ENCODE assay signal across 10 mouse cellular contexts in the genomic region with DNA sequence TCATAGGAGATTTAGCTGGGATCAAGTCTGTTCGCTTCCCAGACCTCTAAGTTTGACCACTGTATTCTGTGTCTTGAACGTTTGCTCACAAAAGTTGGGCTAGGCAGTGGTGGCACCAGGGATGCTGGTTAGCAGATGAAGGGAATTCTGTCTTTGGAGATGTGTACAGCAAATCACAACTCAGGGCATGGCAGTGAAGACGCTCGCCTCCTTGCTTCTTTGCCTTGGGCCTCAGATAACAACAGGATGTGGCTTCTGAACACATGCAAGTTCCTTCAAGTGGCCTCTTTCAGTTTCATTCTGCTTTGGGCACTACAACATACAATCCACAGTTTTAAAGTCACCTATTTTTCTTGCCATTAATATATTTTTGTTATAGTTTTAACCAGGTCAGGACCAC. TPM values are rescaled to one million over a fixed set of nuclear protein-coding genes. Genes with fewer than 3 reads are reported as not detected.
DNase-seq lines count a peak whose midpoint lies in the region; ATAC-seq and TF ChIP-seq lines count a peak whose summit lies in the region.
"Had no signal": no experiment of that assay in that cellular context is flagged by ENCODE, and none has a peak within 500 bp of the region (broad histone marks: within the 10 kb centered on the region; RNA-seq: fewer than 3 reads in every experiment).

No protein-coding gene starts in this region.

- TF ChIP-seq POLR2A in lung, adult 2 months (IDR thresholded peaks at IDR 0.05; ENCODE audit: borderline replicate concordance, extremely low read depth, low read depth, low read length), result no peak

- no peaks in the 10 kb centered on the region for H3K9me3 ChIP-seq in heart, embryonic 10.5 days
- no peaks in the 10 kb centered on the region for H3K9me3 ChIP-seq in megakaryocyte, embryonic 14.5 days
- H3K9me3 ChIP-seq in midbrain, postnatal 0 days (ENCODE audit: low read length), result no peaks in the 10 kb centered on the region
- H3K9me3 ChIP-seq in midbrain, embryonic 10.5 days (replicated peaks), result no peaks in the 10 kb centered on the region
- H3K9me3 ChIP-seq in embryonic facial prominence, embryonic 10.5 days, result no peaks in the 10 kb centered on the region
- H3K9me3 ChIP-seq: midbrain, embryonic 13.5 days had no signal

- 43% methylated on average over 4 of the region's 4 CpGs for WGBS in lung, adult 2 months
- 61% methylated on average over 4 of the region's 4 CpGs for WGBS in heart, embryonic 10.5 days
- 90% methylated on average over 4 of the region's 4 CpGs for WGBS in midbrain, postnatal 0 days
- 78% methylated on average over 4 of the region's 4 CpGs for WGBS in midbrain, embryonic 10.5 days
- 75% methylated on average over 4 of the region's 4 CpGs for WGBS in embryonic facial prominence, embryonic 10.5 days

- H3K27ac ChIP-seq in heart, embryonic 10.5 days, result 0 out of 2 replicates have a peak overlapping the region, but pooled peaks have one; percentile 10
- H3K27ac ChIP-seq in midbrain, postnatal 0 days (ENCODE audit: low read depth, low read length), result no peak overlapping the region
- no peak overlapping the region for H3K27ac ChIP-seq in midbrain, embryonic 10.5 days (replicated peaks)
- no peak overlapping the region for H3K27ac ChIP-seq in embryonic facial prominence, embryonic 10.5 days (replicated peaks)
- H3K27ac ChIP-seq: midbrain, embryonic 13.5 days had no signal

- TF ChIP-seq CTCF in lung, adult 2 months (IDR thresholded peaks at IDR 0.05; ENCODE audit: insufficient read depth, low read length), result no peak
- no peak for TF ChIP-seq CTCF in midbrain, postnatal 0 days (IDR thresholded peaks at IDR 0.05)

- DNase-seq in lung, adult 18-20 months, result peak; percentile 18 to 29
- no peak for DNase-seq in lung, adult 2 months
- no peak for DNase-seq in heart, embryonic 10.5 days (ENCODE audit: low spot score)
- DNase-seq in thymus, postnatal 36 days, result peak; percentile 43 to 62
- no peak for DNase-seq in midbrain, postnatal 0 days (ENCODE audit: low spot score)
- DNase-seq in midbrain, embryonic 10.5 days (ENCODE audit: low spot score), result no peak
- DNase-seq in embryonic facial prominence, embryonic 10.5 days (ENCODE audit: low spot score), result no peak
- DNase-seq: cerebellum, adult 9-10 months had no signal

- H3K27me3 ChIP-seq in heart, embryonic 10.5 days (ENCODE audit: insufficient read depth, poor library complexity, severe bottlenecking), result no peaks in the 10 kb centered on the region
- H3K27me3 ChIP-seq in megakaryocyte, embryonic 14.5 days (replicated peaks), result no peaks in the 10 kb centered on the region
- H3K27me3 ChIP-seq in midbrain, postnatal 0 days (ENCODE audit: insufficient read depth, low read length), result no peaks in the 10 kb centered on the region
- H3K27me3 ChIP-seq in midbrain, embryonic 10.5 days (ENCODE audit: low read depth, poor library complexity, severe bottlenecking), result no peaks in the 10 kb centered on the region
- no peaks in the 10 kb centered on the region for H3K27me3 ChIP-seq in embryonic facial prominence, embryonic 10.5 days (replicated peaks; ENCODE audit: low read depth, poor library complexity, severe bottlenecking)
- H3K27me3 ChIP-seq: midbrain, embryonic 13.5 days had no signal

- peaks cover 26% of the 10 kb centered on the region for H3K4me1 ChIP-seq in lung, adult 2 months (ENCODE audit: control insufficient read depth, insufficient read depth, low read length)
- peaks cover 39% of the 10 kb centered on the region for H3K4me1 ChIP-seq in heart, embryonic 10.5 days
- peaks cover 56% of the 10 kb centered on the region for H3K4me1 ChIP-seq in megakaryocyte, embryonic 14.5 days
- H3K4me1 ChIP-seq in midbrain, postnatal 0 days (ENCODE audit: insufficient read depth, low read length), result no peaks in the 10 kb centered on the region
- peaks cover 26% of the 10 kb centered on the region for H3K4me1 ChIP-seq in midbrain, embryonic 10.5 days
- peaks cover 36% of the 10 kb centered on the region for H3K4me1 ChIP-seq in embryonic facial prominence, embryonic 10.5 days

- no peak for ATAC-seq in midbrain, postnatal 0 days (ENCODE audit: low FRiP score)
- ATAC-seq: midbrain, embryonic 13.5 days had no signal

- no peak overlapping the region for H3K4me3 ChIP-seq in lung, adult 2 months (replicated peaks; ENCODE audit: extremely low read depth, low read depth, low read length)
- H3K4me3 ChIP-seq in heart, embryonic 10.5 days, result no peak overlapping the region
- H3K4me3 ChIP-seq in megakaryocyte, embryonic 14.5 days (replicated peaks), result peak overlapping the region; percentile 87
- H3K4me3 ChIP-seq in midbrain, postnatal 0 days (ENCODE audit: low read depth, low read length), result no peak overlapping the region
- H3K4me3 ChIP-seq in midbrain, embryonic 10.5 days, result no peak overlapping the region
- H3K4me3 ChIP-seq in embryonic facial prominence, embryonic 10.5 days, result no peak overlapping the region
- H3K4me3 ChIP-seq: midbrain, embryonic 13.5 days had no signal

- no peak overlapping the region for H3K9ac ChIP-seq in midbrain, postnatal 0 days (replicated peaks; ENCODE audit: low read length, poor library complexity, severe bottlenecking)
- H3K9ac ChIP-seq: midbrain, embryonic 13.5 days had no signal

- H3K36me3 ChIP-seq in heart, embryonic 10.5 days, result no peaks in the 10 kb centered on the region
- no peaks in the 10 kb centered on the region for H3K36me3 ChIP-seq in megakaryocyte, embryonic 14.5 days (replicated peaks; ENCODE audit: low read length)
- H3K36me3 ChIP-seq in midbrain, postnatal 0 days (ENCODE audit: insufficient read depth, low read length), result no peaks in the 10 kb centered on the region
- H3K36me3 ChIP-seq in midbrain, embryonic 10.5 days, result no peaks in the 10 kb centered on the region
- no peaks in the 10 kb centered on the region for H3K36me3 ChIP-seq in embryonic facial prominence, embryonic 10.5 days (replicated peaks)
- H3K36me3 ChIP-seq: midbrain, embryonic 13.5 days had no signal

- no peak overlapping the region for H3K4me2 ChIP-seq in midbrain, postnatal 0 days (ENCODE audit: low read depth, low read length, poor library complexity, severe bottlenecking)
- H3K4me2 ChIP-seq: midbrain, embryonic 13.5 days had no signal

RNA-seq across cellular contexts. Expression of a gene that starts 19.8 kb away (rescaled TPM):
- polyA plus RNA-seq in lung, adult 2 months (2012; rRNA removed), result not detected in 2 replicates
- polyA plus RNA-seq in heart, embryonic 10.5 days (2016; fragmentation: Nextera tagmentation; extraction: Ambion mirVana), result not detected in 2 replicates
- not detected in 2 replicates for polyA plus RNA-seq in megakaryocyte, embryonic 14.5 days (2012; ENCODE audit: insufficient read depth, low replicate concordance)
- total RNA-seq in midbrain, postnatal 0 days (2014; rRNA removed), result not detected in 2 replicates
- not detected in 2 replicates for polyA plus RNA-seq in midbrain, postnatal 0 days (2015; fragmentation: Nextera tagmentation; extraction: Ambion mirVana)
- polyA plus RNA-seq in midbrain, embryonic 10.5 days (2016; fragmentation: Nextera tagmentation; extraction: Ambion mirVana), result not detected in 2 replicates
- polyA plus RNA-seq in embryonic facial prominence, embryonic 10.5 days (2016; fragmentation: Nextera tagmentation; extraction: Ambion mirVana), result not detected in 2 replicates
- polyA plus RNA-seq: midbrain, embryonic 13.5 days had no signal

Comparison
In these comparisons a context has a peak if more than half of its experiments do, and no peak if none do; other contexts are left out.
1. DNase-seq: peak in lung, adult 18-20 months (2 of 2) and thymus, postnatal 36 days (2 of 2); none in lung, adult 2 months (single experiment), heart, embryonic 10.5 days (single experiment), midbrain, postnatal 0 days (single experiment), midbrain, embryonic 10.5 days (single experiment) and embryonic facial prominence, embryonic 10.5 days (single experiment).